Mouse (Mus musculus): ENCODE results near the gene Gm1979. TPM values are rescaled to one million over a fixed set of nuclear protein-coding genes. Genes with fewer than 3 reads are reported as not detected.
"Not testable (repeated sequence)": the region's sequence is repeated elsewhere in the genome, so short reads cannot be mapped to it uniquely, and the experiment has no call there.

Gm1979 gene
- polyA plus RNA-seq, 1 experiment from 2014 or later, result not detected

DNA sequence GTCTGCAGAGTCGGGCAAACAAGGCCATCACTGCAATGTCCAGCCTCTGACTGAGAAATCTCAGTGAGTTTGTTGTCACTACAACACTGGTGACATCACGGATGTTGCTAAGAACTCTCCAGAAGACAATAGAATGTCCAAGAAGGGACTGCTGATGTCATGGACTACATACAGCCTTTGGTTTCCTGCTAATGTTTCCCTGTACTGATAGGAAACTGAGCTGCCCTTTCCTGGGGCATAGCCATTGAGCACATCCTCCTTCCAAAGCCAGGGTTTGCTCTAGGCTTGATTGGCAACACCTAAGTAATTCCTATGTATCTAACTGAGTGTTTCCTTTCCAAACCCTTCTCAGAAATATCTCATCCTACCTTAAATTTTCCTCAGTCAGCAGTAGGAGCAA is 50.3 kb downstream of the Gm1979 start, which contains the start of gene Gm21671:
Gene Gm21671 (minus strand): TSS at position 101 of the 400 bp plus-strand sequence.
- H3K27ac ChIP-seq (ENCODE audit: low read depth); H3K27me3 ChIP-seq (replicated peaks; ENCODE audit: control insufficient read depth, insufficient read depth, low read length); ATAC-seq (replicated peaks; ENCODE audit: low FRiP score, low TSS enrichment, low read depth); DNase-seq (ENCODE audit: low spot score); H3K4me1 ChIP-seq (replicated peaks; ENCODE audit: control insufficient read depth, insufficient read depth, low read length); H3K9me3 ChIP-seq (ENCODE audit: control insufficient read depth, low read length); H3K4me2 ChIP-seq (ENCODE audit: low read length); H3K4me3 ChIP-seq (ENCODE audit: low read depth, low read length); H3K9ac ChIP-seq (ENCODE audit: low read length); H3K36me3 ChIP-seq (ENCODE audit: control insufficient read depth, insufficient read depth, low read length): not testable (repeated sequence)
- WGBS, result 83% methylated on average over 2 of the region's 2 CpGs

Other genes with a start within 250 kb of the Gm1979 start
- 3.5 and 3.6 TPM in 2 replicates for gene Actr3b, start 244.8 kb downstream of the Gm1979 start, polyA plus RNA-seq (2014; fragmentation: Nextera tagmentation; extraction: Ambion mirVana)
- gene Gm21663, start 62.4 kb downstream of the Gm1979 start, polyA plus RNA-seq (2014; fragmentation: Nextera tagmentation; extraction: Ambion mirVana), result 0.05 TPM in 1 of 2 replicates, not detected in the other
- 0.11 TPM in 1 of 2 replicates, not detected in the other for gene Gm21671, start 50.4 kb downstream of the Gm1979 start, polyA plus RNA-seq (2014; fragmentation: Nextera tagmentation; extraction: Ambion mirVana)
- not detected in 2 replicates for gene Gm21680, start 32.1 kb downstream of the Gm1979 start, polyA plus RNA-seq (2014; fragmentation: Nextera tagmentation; extraction: Ambion mirVana)
- 0.39 TPM in 1 of 2 replicates, not detected in the other for gene Gm21698, start 16.1 kb downstream of the Gm1979 start, polyA plus RNA-seq (2014; fragmentation: Nextera tagmentation; extraction: Ambion mirVana)
- gene Gm5862, start 18.1 kb upstream of the Gm1979 start, polyA plus RNA-seq (2014; fragmentation: Nextera tagmentation; extraction: Ambion mirVana), result not detected in 2 replicates
- gene Speer4a, start 34.8 kb upstream of the Gm1979 start, polyA plus RNA-seq (2014; fragmentation: Nextera tagmentation; extraction: Ambion mirVana), result 0.09 and 0.20 TPM in 2 replicates
- gene Gm7347, start 53.8 kb upstream of the Gm1979 start, polyA plus RNA-seq (2014; fragmentation: Nextera tagmentation; extraction: Ambion mirVana), result 0.13 TPM in 1 of 2 replicates, not detected in the other
- 0.05 TPM in 1 of 2 replicates, not detected in the other for gene Gm10471, start 84.5 kb upstream of the Gm1979 start, polyA plus RNA-seq (2014; fragmentation: Nextera tagmentation; extraction: Ambion mirVana)
- gene 5031410I06Rik, start 100.6 kb upstream of the Gm1979 start, polyA plus RNA-seq (2014; fragmentation: Nextera tagmentation; extraction: Ambion mirVana), result not detected in 2 replicates
- not detected in 2 replicates for gene Gm10220, start 116.6 kb upstream of the Gm1979 start, polyA plus RNA-seq (2014; fragmentation: Nextera tagmentation; extraction: Ambion mirVana)